Mouse (Mus musculus) heart, embryonic 11.5 days (tissue): Measurements from ENCODE around the gene Slx4ip. TPM values are rescaled to one million over a fixed set of nuclear protein-coding genes. Genes with fewer than 3 reads are reported as not detected.

Experiments used
- ATAC-seq: fragments of 200-750 bp; cut with Nextera tagmentation; replicated peaks from 2 replicates; pipeline ENCODE4 v1.8.0; 2017; ENCODE audit warnings: moderate library complexity; ENCODE audit not compliant: insufficient number of reproducible peaks, low FRiP score, low TSS enrichment
- H3K27ac ChIP-seq: fragments of 300-500 bp; sonication (generic); 2 replicates; pipeline ENCODE4 v1.5.1; 2014; ENCODE audit warnings: mild to moderate bottlenecking, low read depth, low read length
- H3K27me3 ChIP-seq: fragments of 300-500 bp; sonication (generic); 2 replicates; pipeline ENCODE4 v1.6.1; 2014; ENCODE audit warnings: mild to moderate bottlenecking, low read length, mixed read lengths; ENCODE audit not compliant: control insufficient read depth, insufficient read depth
- H3K36me3 ChIP-seq: fragments of 300-500 bp; sonication (generic); 2 replicates; pipeline ENCODE4 v1.6.1; 2014; ENCODE audit warnings: mild to moderate bottlenecking, low read length, moderate library complexity, mixed read lengths; ENCODE audit not compliant: control insufficient read depth, insufficient read depth
- H3K4me1 ChIP-seq: fragments of 300-500 bp; sonication (generic); 2 replicates; pipeline ENCODE4 v1.6.1; 2014; ENCODE audit warnings: low read length; ENCODE audit not compliant: control insufficient read depth, insufficient read depth
- H3K4me2 ChIP-seq: fragments of 300-500 bp; sonication (generic); 2 replicates; pipeline ENCODE4 v1.6.1; 2014; ENCODE audit warnings: mild to moderate bottlenecking, moderate library complexity
- H3K4me3 ChIP-seq: fragments of 300-500 bp; sonication (generic); 2 replicates; pipeline ENCODE4 v1.5.1; 2014; ENCODE audit warnings: low read depth, low read length
- H3K9ac ChIP-seq: fragments of 300-500 bp; sonication (generic); 2 replicates; pipeline ENCODE4 v1.6.1; 2014; ENCODE audit warnings: mild to moderate bottlenecking, low read depth, low read length, moderate library complexity
- H3K9me3 ChIP-seq: fragments of 300-500 bp; sonication (generic); replicated peaks from 2 replicates; pipeline ENCODE4 v1.6.1; 2016; ENCODE audit warnings: low read length; ENCODE audit not compliant: control insufficient read depth
- WGBS: fragments of 180-500 bp; shearing (Covaris S2); extraction: QIAGEN DNeasy Blood & Tissue Kit; methylation state at CpG from one replicate; pipeline ENCODE4 v1.1.7; 2014; ENCODE audit not compliant: insufficient replicate concordance; 5-methylcytosine and 5-hydroxymethylcytosine counted together
- polyA plus RNA-seq: library from polyadenylated mRNA; unstranded; fragments of >200 nt; fragmentation: Nextera tagmentation; extraction: Ambion mirVana; gene quantifications from 2 replicates; pipeline ENCODE4 v1.2.1, GENCODE M21; 2014

Gene Slx4ip
- polyA plus RNA-seq, 1 experiment from 2014 or later: 5.9 TPM

DNA sequence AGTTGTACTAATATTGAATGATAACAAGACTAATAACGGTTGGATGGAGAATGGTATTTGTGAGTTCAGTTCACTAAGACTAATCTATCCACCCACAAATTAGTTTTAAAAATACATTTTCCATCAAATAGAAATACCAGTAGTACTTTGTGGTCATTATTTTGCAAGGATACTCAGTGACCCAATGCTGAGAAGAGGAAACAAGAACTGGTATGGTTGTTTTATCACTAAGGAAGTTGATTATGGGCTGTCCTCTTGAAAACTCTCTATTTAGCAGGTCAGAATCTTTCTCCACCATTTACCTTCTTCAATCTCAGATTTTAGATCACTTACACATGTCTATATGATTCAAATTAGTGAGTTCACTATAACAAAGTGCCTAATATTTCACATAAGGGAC is 111.0 kb downstream of the Slx4ip start:
- no peak overlapping the region for H3K4me3 ChIP-seq
- no peak overlapping the region for H3K4me2 ChIP-seq
- H3K9me3 ChIP-seq: no peaks in the 10 kb centered on the region
- 96% methylated on average over 1 of the region's 1 CpGs for WGBS
- no peaks in the 10 kb centered on the region for H3K27me3 ChIP-seq
- H3K36me3 ChIP-seq: no peaks in the 10 kb centered on the region
- H3K9ac ChIP-seq: no peak overlapping the region
- H3K27ac ChIP-seq: no peak overlapping the region
- H3K4me1 ChIP-seq: no peaks in the 10 kb centered on the region
- ATAC-seq: no peak

DNA sequence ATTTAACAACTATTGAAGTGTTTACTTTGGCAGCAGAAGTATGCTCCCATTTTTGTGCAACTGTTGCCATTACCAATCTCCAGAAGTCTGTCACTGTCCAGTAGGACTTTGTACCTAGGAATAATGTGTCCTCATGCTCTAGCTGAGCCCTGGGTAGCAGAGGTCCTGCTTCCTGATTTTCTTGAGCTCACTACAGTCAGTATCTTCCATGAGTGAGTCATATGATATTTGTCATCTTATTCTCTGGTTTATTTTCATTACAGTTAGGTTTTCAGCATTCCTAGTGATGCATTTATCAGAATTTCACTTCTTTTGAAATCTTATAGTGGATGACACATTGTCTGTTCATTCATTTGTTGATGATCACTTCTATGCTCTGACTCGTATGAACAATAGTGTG is 115.6 kb downstream of the Slx4ip start:
- H3K27me3 ChIP-seq: no peaks in the 10 kb centered on the region
- no peak overlapping the region for H3K4me3 ChIP-seq
- no peaks in the 10 kb centered on the region for H3K4me1 ChIP-seq
- no peak overlapping the region for H3K9ac ChIP-seq
- no peak for ATAC-seq
- no peaks in the 10 kb centered on the region for H3K9me3 ChIP-seq
- 74% methylated on average over 1 of the region's 1 CpGs for WGBS
- H3K36me3 ChIP-seq: no peaks in the 10 kb centered on the region
- H3K4me2 ChIP-seq: no peak overlapping the region
- no peak overlapping the region for H3K27ac ChIP-seq

DNA sequence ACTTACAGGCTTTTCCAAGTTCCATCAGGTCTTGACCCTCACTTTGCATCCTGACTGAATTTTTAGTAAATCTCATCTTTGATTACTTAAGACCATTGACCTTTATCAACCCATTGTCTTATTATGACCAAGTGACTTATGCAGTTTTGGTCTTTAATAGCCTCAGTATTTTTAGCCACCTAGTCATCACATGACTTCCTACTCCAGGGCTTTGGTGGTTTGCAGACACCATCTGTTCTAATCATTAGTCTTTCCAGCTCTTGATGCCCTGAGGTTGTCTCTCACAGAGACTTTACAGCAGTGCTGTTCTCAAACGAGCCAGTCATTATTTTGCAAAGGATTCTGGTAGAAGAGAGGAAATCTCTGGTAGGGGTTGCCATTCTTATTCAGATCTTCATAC is 121.0 kb downstream of the Slx4ip start:
- Histone ChIP-seq H3K4me2 (no peak overlapping the region), H3K4me1 (peaks cover 2% of the 10 kb centered on the region; the same call in 1 of the 2 replicates), H3K36me3 (no peaks in the 10 kb centered on the region), H3K9ac (no peak overlapping the region), H3K27ac (no peak overlapping the region), H3K9me3 (no peaks in the 10 kb centered on the region), H3K4me3 (no peak overlapping the region), H3K27me3 (no peaks in the 10 kb centered on the region)
- ATAC-seq: no peak
- WGBS: 59% methylated on average over 1 of the region's 1 CpGs

DNA sequence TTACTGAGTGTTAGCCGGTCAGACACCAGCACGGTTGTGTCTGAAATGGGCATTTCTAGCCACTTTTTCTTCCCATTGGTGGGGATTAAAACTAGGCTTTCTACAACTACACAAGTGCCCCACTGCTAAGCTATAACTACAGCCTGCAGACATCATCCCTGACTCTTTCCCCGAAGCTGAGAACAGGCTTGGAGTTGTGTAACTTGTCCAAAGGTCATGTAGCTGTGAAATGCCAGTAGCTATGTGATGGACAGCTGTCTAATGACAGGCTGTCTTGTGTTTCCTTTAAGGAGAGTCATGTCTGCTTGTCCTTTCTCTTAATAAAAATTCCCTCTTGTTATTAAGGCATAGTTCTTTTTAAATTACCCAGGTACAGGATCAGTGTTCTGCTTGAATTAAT is 122.1 kb downstream of the Slx4ip start:
- no peak for ATAC-seq
- H3K36me3 ChIP-seq: no peaks in the 10 kb centered on the region
- no peak overlapping the region for H3K4me2 ChIP-seq
- 84% methylated on average over 3 of the region's 3 CpGs for WGBS
- no peak overlapping the region for H3K27ac ChIP-seq
- H3K9ac ChIP-seq: no peak overlapping the region
- no peak overlapping the region for H3K4me3 ChIP-seq
- peaks cover 2% of the 10 kb centered on the region; the same call in 1 of the 2 replicates for H3K4me1 ChIP-seq
- H3K9me3 ChIP-seq: no peaks in the 10 kb centered on the region
- H3K27me3 ChIP-seq: no peaks in the 10 kb centered on the region

DNA sequence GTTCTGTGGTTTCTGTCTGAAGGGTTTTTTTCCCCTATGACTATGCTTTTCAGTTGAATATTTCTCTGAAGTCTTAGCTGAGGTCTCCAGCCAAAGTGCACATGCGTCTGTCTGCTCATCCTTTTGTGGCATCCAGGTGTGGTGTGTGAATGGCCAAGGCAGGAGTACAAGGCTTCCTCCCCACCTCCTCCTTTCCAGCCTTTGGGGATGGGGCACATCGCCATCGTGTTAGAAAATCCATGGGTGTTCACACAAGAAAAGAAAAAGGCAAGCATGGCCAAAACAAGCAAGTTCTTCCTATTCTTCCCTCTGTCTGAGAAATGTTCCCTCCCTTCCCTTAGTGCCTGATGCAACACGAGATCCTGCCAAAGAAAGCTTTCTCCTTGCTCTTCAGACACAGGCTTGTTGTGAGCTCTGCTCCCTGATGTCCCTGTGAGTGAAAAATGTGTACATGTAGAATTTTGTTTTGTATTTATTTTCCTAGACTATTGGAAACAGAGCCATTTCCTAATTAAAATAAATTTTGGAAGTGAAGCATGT is 122.9 kb downstream of the Slx4ip start:
- H3K27ac ChIP-seq: no peak overlapping the region
- no peak overlapping the region for H3K4me2 ChIP-seq
- H3K27me3 ChIP-seq: no peaks in the 10 kb centered on the region
- no peak overlapping the region for H3K4me3 ChIP-seq
- H3K4me1 ChIP-seq: peaks cover 2% of the 10 kb centered on the region; the same call in 1 of the 2 replicates
- no peaks in the 10 kb centered on the region for H3K9me3 ChIP-seq
- H3K9ac ChIP-seq: no peak overlapping the region
- ATAC-seq: no peak
- WGBS: 67% methylated on average over 4 of the region's 4 CpGs
- no peaks in the 10 kb centered on the region for H3K36me3 ChIP-seq

DNA sequence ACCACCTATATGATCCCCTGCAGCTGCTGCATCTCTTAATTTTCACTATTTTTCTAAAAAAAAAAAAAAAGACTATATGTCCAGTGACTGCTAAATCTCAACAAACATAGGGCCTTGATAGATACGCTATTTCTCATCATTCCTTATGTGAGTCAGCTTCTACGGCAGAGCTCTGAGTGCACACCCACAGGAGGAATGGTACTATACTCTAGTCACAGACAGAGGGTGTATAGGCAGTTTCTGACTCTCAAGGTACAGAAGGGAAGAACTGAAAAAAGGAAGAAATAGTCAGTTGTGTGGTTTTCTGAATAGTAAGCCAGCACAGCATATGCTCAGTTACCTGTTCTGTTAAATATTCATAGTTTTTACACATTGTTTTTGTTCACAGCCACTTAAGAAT is 123.4 kb downstream of the Slx4ip start:
- H3K4me1 ChIP-seq: peaks cover 2% of the 10 kb centered on the region; the same call in 1 of the 2 replicates
- H3K27me3 ChIP-seq: no peaks in the 10 kb centered on the region
- WGBS: 76% methylated on average over 2 of the region's 2 CpGs
- no peak overlapping the region for H3K4me3 ChIP-seq
- ATAC-seq: no peak
- no peaks in the 10 kb centered on the region for H3K9me3 ChIP-seq
- H3K4me2 ChIP-seq: no peak overlapping the region
- H3K36me3 ChIP-seq: no peaks in the 10 kb centered on the region
- no peak overlapping the region for H3K9ac ChIP-seq
- H3K27ac ChIP-seq: no peak overlapping the region

DNA sequence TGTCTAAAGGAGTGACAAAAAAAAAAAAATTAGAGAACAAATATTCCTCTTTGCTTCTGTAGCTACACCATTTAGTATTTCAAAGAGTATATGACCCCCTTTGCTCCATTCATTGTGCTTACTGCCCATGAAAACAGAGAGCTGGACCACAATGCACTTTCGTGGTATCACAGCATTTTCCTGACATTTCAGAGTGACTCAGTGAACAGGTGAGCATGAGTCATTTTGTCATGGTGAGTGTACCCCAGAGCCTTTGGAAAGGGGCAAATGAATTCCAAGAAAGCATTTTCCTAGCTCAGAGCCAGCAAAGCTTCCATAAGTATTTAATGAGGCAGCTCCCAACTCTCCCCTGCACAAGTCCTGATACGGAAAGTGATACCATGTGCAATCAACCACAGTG is 153.1 kb downstream of the Slx4ip start:
- H3K9me3 ChIP-seq: no peaks in the 10 kb centered on the region
- H3K4me2 ChIP-seq: no peak overlapping the region
- no peaks in the 10 kb centered on the region for H3K27me3 ChIP-seq
- no peak overlapping the region for H3K9ac ChIP-seq
- 85% methylated on average over 2 of the region's 2 CpGs for WGBS
- H3K36me3 ChIP-seq: no peaks in the 10 kb centered on the region
- no peak overlapping the region for H3K4me3 ChIP-seq
- ATAC-seq: no peak
- no peaks in the 10 kb centered on the region; the same call in 1 of the 2 replicates for H3K4me1 ChIP-seq
- no peak overlapping the region for H3K27ac ChIP-seq

DNA sequence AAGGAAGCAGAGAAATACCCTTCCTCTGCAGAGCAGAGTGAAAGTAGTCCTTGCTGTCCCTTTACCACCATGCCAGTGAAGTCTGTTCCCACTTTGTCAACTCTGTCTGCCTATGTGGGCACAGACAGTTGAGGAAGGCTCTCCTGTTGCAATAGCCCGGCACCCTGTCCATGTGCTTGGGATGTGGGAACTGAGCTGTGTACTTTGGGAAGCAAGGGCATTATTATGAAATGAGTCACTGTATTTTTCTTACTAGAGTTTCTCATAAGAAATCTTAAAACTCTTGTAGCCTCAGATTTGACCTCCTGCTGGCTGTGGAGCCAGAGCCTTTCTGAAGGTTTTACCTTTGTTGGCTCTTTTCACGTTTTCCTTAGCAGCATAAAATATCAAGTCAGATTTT is 158.3 kb downstream of the Slx4ip start:
- ATAC-seq: no peak
- H3K9me3 ChIP-seq: no peaks in the 10 kb centered on the region
- 75% methylated on average over 2 of the region's 2 CpGs for WGBS

DNA sequence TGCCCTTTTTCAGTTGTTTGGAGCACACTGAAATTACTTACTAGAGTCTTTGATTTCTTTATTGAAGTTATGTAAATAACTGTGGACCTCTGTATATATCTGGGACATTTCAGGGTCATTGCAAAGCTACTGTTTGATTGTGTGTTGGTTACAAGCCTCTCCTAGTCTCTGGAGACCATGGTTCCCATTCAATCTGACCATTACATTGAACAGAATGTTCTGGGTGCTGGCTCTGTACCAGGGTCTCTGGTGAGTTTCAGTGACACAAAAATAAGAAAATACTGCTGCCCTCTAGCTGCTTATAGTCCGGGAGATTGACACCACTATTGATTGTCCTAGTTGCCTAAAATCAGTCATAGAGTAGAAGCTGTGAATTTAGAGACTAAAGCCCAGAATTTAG is 158.9 kb downstream of the Slx4ip start:
- H3K27ac ChIP-seq: no peak overlapping the region
- H3K9me3 ChIP-seq: no peaks in the 10 kb centered on the region
- H3K4me3 ChIP-seq: no peak overlapping the region
- H3K36me3 ChIP-seq: no peaks in the 10 kb centered on the region
- no peak overlapping the region for H3K4me2 ChIP-seq
- 79% methylated on average over 1 of the region's 1 CpGs for WGBS
- H3K4me1 ChIP-seq: no peaks in the 10 kb centered on the region; the same call in 1 of the 2 replicates
- no peak for ATAC-seq
- H3K27me3 ChIP-seq: no peaks in the 10 kb centered on the region
- H3K9ac ChIP-seq: no peak overlapping the region

More for the DNA sequence above, 158.3 kb downstream of the Slx4ip start:
- Histone ChIP-seq H3K4me2 (no peak overlapping the region), H3K4me1 (no peaks in the 10 kb centered on the region; the same call in 1 of the 2 replicates), H3K27me3 (no peaks in the 10 kb centered on the region), H3K27ac (no peak overlapping the region), H3K4me3 (no peak overlapping the region), H3K9ac (no peak overlapping the region), H3K36me3 (no peaks in the 10 kb centered on the region)
